Mouse (Mus musculus): ENCODE measurements around the gene Drosha. TPM values are rescaled to one million over a fixed set of nuclear protein-coding genes. Genes with fewer than 3 reads are reported as not detected.
A peak's percentile ranks its signal among the peaks of the same experiment; 100 is the strongest.

The Drosha gene
- polyA plus RNA-seq, 1 experiment from 2014 or later = 22.3 TPM

GRCm38 (mm10) chr15:12858645-12859044 is 34.0 kb downstream of the Drosha start:
- Histone ChIP-seq H3K36me3 (ENCODE audit: insufficient read depth, low read length) (peaks cover 44% of the 10 kb centered on the region), H3K9me3 (replicated peaks; ENCODE audit: low read length) (no peaks in the 10 kb centered on the region), H3K4me3 (replicated peaks; ENCODE audit: low read depth, low read length) (no peak overlapping the region), H3K27me3 (ENCODE audit: insufficient read depth, low read length) (no peaks in the 10 kb centered on the region), H3K9ac (ENCODE audit: low read depth, low read length) (no peak overlapping the region), H3K4me1 (replicated peaks; ENCODE audit: insufficient read depth, low read length) (no peaks in the 10 kb centered on the region), H3K27ac (no peak overlapping the region), H3K4me2 (ENCODE audit: low read length) (no peak overlapping the region)
- TF ChIP-seq CTCF (IDR thresholded peaks at IDR 0.05; ENCODE audit: low read depth) = no peak
- 92% methylated on average over 3 of the region's 3 CpGs for WGBS
- DNase-seq (ENCODE audit: low spot score) (no peak), ATAC-seq (replicated peaks; ENCODE audit: low FRiP score, low read depth) (no peak)

- no peak for DNase-seq (ENCODE audit: low spot score)
- Histone ChIP-seq H3K36me3 (ENCODE audit: insufficient read depth, low read length) (peaks cover 23% of the 10 kb centered on the region), H3K27me3 (ENCODE audit: insufficient read depth, low read length) (no peaks in the 10 kb centered on the region), H3K9me3 (replicated peaks; ENCODE audit: low read length) (no peaks in the 10 kb centered on the region), H3K4me1 (replicated peaks; ENCODE audit: insufficient read depth, low read length) (no peaks in the 10 kb centered on the region), H3K27ac (no peak overlapping the region), H3K4me3 (replicated peaks; ENCODE audit: low read depth, low read length) (no peak overlapping the region), H3K9ac (ENCODE audit: low read depth, low read length) (no peak overlapping the region), H3K4me2 (ENCODE audit: low read length) (no peak overlapping the region)
- TF ChIP-seq CTCF (IDR thresholded peaks at IDR 0.05; ENCODE audit: low read depth) = no peak
- no peak for ATAC-seq (replicated peaks; ENCODE audit: low FRiP score, low read depth)
- WGBS = 82% methylated on average over 3 of the region's 3 CpGs
Measured at GRCm38 (mm10) chr15:12862061-12862460, 37.4 kb downstream of the Drosha start.

DNA sequence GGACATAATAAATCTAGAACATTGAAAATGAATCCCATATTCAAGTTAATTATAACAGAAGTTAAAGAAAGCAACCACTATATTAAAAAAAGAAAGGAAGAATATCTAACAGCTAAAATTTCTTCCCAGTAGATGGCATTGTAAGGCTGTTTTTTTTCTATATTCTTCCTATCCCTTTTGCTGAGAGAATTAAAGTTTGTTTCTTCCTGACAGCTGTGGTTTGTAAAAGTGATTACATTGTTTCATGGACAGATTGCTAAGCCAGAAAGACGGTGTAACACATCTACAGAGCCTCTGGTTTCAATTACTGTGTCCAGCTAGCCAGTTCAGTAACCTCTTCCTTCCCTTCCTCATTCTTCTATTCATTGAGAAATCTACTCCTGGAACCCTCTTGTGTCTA is 39.1 kb downstream of the Drosha start:
- H3K4me1 ChIP-seq (replicated peaks; ENCODE audit: insufficient read depth, low read length) = no peaks in the 10 kb centered on the region
- H3K4me2 ChIP-seq (ENCODE audit: low read length) = no peak overlapping the region
- no peak overlapping the region for H3K9ac ChIP-seq (ENCODE audit: low read depth, low read length)
- 29% methylated on average over 1 of the region's 1 CpGs for WGBS
- H3K36me3 ChIP-seq (ENCODE audit: insufficient read depth, low read length) = peaks cover 18% of the 10 kb centered on the region
- no peaks in the 10 kb centered on the region for H3K27me3 ChIP-seq (ENCODE audit: insufficient read depth, low read length)
- no peak overlapping the region for H3K4me3 ChIP-seq (replicated peaks; ENCODE audit: low read depth, low read length)
- TF ChIP-seq CTCF (IDR thresholded peaks at IDR 0.05; ENCODE audit: low read depth) = peak; percentile 54
- no peak overlapping the region for H3K27ac ChIP-seq
- DNase-seq (ENCODE audit: low spot score) (peak; percentile 84), ATAC-seq (replicated peaks; ENCODE audit: low FRiP score, low read depth) (no peak)
- H3K9me3 ChIP-seq (replicated peaks; ENCODE audit: low read length) = no peaks in the 10 kb centered on the region

DNA sequence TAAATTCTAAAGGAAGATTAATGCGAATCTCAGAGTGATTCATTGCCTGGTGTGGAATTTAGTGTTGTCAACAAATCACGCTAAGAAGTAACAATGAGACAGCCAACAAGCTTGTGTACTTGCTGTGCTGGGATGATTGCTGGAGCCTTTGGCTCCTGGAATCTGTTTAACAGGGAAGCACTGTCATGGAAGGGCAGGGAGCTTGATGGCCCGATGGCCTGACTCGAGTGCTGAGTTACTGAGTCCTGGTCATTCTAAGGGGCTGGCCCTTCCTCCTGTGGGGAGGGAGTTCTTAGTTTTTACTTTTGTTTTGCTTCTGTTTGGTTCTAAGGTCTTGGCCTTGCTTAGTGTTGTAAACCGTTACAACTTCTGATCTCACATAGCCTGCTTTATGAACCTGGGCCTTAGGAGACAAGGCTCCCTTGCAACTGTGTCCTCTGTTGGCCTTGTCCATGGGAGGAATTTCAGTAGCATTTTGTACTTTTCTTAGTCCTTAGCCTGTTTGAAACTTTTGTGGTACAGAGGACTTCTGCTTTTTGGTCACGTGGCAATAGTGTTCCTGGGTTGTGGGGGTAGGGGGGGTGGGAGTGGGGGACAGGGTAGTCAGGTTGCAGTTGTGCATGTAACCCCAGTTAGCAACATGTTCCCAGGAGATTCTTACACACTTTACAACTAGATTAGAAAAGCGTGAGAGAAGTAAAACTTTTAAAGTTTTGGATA is 41.1 kb downstream of the Drosha start:
- Histone ChIP-seq H3K4me1 (replicated peaks; ENCODE audit: insufficient read depth, low read length) (no peaks in the 10 kb centered on the region), H3K9me3 (replicated peaks; ENCODE audit: low read length) (no peaks in the 10 kb centered on the region), H3K27me3 (ENCODE audit: insufficient read depth, low read length) (no peaks in the 10 kb centered on the region), H3K9ac (ENCODE audit: low read depth, low read length) (no peak overlapping the region), H3K4me3 (replicated peaks; ENCODE audit: low read depth, low read length) (no peak overlapping the region), H3K36me3 (ENCODE audit: insufficient read depth, low read length) (peaks cover 9% of the 10 kb centered on the region; the same call in 1 of the 2 replicates), H3K4me2 (ENCODE audit: low read length) (no peak overlapping the region), H3K27ac (no peak overlapping the region)
- TF ChIP-seq CTCF (IDR thresholded peaks at IDR 0.05; ENCODE audit: low read depth) = no peak
- no peak for ATAC-seq (replicated peaks; ENCODE audit: low FRiP score, low read depth)
- 65% methylated on average over 7 of the region's 7 CpGs for WGBS
- peak; percentile 59 for DNase-seq (ENCODE audit: low spot score)

DNA sequence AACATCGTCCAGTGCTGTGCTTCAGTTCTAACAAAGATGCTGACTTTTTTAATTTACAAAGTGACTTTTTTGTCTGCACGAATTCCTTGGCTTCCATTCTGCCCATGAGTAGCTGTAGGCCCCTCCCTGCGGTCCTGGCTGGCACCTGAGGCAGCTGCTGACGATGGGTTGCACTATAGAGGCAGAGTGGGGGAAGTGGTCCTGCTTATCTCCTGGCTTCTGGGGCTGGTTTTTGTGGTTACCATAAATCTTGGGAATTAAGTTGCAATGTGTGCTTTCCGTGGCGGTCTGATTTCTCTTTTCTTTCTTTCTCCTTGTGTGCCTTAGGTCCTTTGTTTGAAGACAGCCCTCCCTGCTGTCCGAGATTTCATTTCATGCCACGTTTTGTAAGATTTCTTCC is 42.7 kb downstream of the Drosha start:
- Histone ChIP-seq H3K4me1 (replicated peaks; ENCODE audit: insufficient read depth, low read length) (no peaks in the 10 kb centered on the region), H3K9ac (ENCODE audit: low read depth, low read length) (no peak overlapping the region), H3K4me2 (ENCODE audit: low read length) (no peak overlapping the region), H3K27ac (no peak overlapping the region), H3K4me3 (replicated peaks; ENCODE audit: low read depth, low read length) (no peak overlapping the region), H3K9me3 (replicated peaks; ENCODE audit: low read length) (no peaks in the 10 kb centered on the region), H3K27me3 (ENCODE audit: insufficient read depth, low read length) (no peaks in the 10 kb centered on the region), H3K36me3 (ENCODE audit: insufficient read depth, low read length) (0 out of 2 replicates have a peak, but pooled peaks cover 7% of the 10 kb centered on the region)
- TF ChIP-seq CTCF (IDR thresholded peaks at IDR 0.05; ENCODE audit: low read depth) = no peak
- 53% methylated on average over 8 of the region's 8 CpGs for WGBS
- ATAC-seq (replicated peaks; ENCODE audit: low FRiP score, low read depth) (no peak), DNase-seq (ENCODE audit: low spot score) (no peak)

DNA sequence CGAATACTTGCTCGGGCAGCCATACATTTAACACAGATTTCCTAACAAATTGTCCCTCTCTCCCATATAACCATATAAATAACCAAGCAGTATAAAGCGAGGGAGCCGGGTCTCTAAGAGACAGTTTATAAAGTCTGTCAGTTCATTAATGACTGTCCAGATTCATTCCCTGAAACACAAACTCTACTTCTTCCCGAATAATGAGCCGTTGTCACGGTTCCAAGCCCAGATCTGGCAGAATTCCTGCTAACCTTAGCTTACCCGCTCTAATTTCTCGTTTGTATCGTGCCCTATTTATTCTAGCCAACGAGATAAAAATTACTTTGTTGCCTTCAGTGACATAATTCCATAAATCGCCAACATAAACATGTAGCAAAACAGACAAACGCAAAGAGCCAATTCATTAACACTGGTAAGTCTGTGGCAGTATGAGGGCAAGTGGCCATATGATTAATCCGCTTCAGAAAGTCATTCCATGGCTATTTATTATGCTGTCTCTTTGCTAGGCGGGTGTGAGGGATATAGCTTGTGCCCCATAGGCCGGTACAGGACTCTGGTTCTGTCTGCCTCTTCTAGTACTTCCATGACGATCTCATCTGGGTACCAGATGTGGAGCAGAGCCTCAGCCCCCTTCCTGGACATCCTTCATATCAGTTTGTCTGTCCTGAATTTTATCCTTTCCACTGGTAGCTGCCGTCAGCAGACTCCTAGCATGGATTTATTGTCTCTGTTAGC is 51.0 kb downstream of the Drosha start:
- Histone ChIP-seq H3K4me1 (replicated peaks; ENCODE audit: insufficient read depth, low read length) (no peaks in the 10 kb centered on the region), H3K36me3 (ENCODE audit: insufficient read depth, low read length) (peaks cover 21% of the 10 kb centered on the region), H3K27me3 (ENCODE audit: insufficient read depth, low read length) (no peaks in the 10 kb centered on the region), H3K9me3 (replicated peaks; ENCODE audit: low read length) (no peaks in the 10 kb centered on the region), H3K9ac (ENCODE audit: low read depth, low read length) (no peak overlapping the region), H3K27ac (no peak overlapping the region), H3K4me2 (ENCODE audit: low read length) (no peak overlapping the region), H3K4me3 (replicated peaks; ENCODE audit: low read depth, low read length) (no peak overlapping the region)
- WGBS = 64% methylated on average over 18 of the region's 18 CpGs
- ATAC-seq (replicated peaks; ENCODE audit: low FRiP score, low read depth) = no peak
- peak; percentile 45 for DNase-seq (ENCODE audit: low spot score)
- TF ChIP-seq CTCF (IDR thresholded peaks at IDR 0.05; ENCODE audit: low read depth) = no peak
